Mouse (Mus musculus): Measurements from ENCODE around the gene Mafk.

DNA sequence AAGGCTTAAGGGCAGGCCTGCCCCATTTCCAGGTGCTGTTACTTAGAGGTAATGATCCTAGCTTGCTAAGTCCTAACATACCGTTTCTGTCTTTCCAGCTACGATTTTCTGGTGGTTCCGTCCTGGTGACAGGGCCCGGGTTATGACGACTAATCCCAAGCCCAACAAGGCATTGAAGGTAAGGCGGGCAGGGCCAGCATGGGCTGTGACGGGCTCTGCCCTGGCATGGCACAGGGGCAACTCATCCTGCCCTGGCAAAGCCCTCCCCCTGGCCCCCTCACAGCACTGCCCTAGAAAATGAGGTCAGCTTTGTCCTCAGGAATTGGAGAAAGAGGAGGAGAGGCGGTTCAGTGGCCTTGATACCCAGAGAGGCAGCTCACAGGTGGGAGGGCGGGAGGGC lies 7.7 kb downstream of the Mafk start:
- TF ChIP-seq POLR2A (IDR thresholded peaks at IDR 0.05; ENCODE audit: insufficient read depth, low read length) (no peak), CTCF (IDR thresholded peaks at IDR 0.05; ENCODE audit: low read depth, low read length) (no peak)
